Mouse (Mus musculus) forebrain, embryonic 14.5 days (tissue): ENCODE data around the gene Macc1. TPM values are rescaled to one million over a fixed set of nuclear protein-coding genes. Genes with fewer than 3 reads are reported as not detected.

Experiments used
- ATAC-seq: fragments of 200-750 bp; cut with Nextera tagmentation; 2 replicates; pipeline ENCODE4 v1.8.0; 2017; ENCODE audit warnings: mild to moderate bottlenecking, moderate library complexity
- DNase-seq: peaks from one replicate; pipeline ENCODE4 v3.0.0-alpha.2; 2015; ENCODE audit warnings: low spot score
- H3K27ac ChIP-seq: fragments of 300-500 bp; sonication (generic); 2 replicates; pipeline ENCODE4 v1.5.1; 2014; ENCODE audit warnings: low read depth, mild to moderate bottlenecking, control low read depth, low read length, moderate library complexity
- H3K27me3 ChIP-seq: fragments of 300-500 bp; sonication (generic); replicated peaks from 2 replicates; pipeline ENCODE4 v1.6.1; 2014; ENCODE audit warnings: low read length, control low read depth, mixed read lengths; ENCODE audit not compliant: control insufficient read depth, insufficient read depth
- H3K36me3 ChIP-seq: fragments of 300-500 bp; sonication (generic); 2 replicates; pipeline ENCODE4 v1.6.1; 2014; ENCODE audit warnings: low read length, control low read depth; ENCODE audit not compliant: control insufficient read depth, insufficient read depth
- H3K4me1 ChIP-seq: fragments of 300-500 bp; sonication (generic); 2 replicates; pipeline ENCODE4 v1.6.1; 2014; ENCODE audit warnings: antibody characterized with exemption, low read length, control low read depth; ENCODE audit not compliant: control insufficient read depth, insufficient read depth
- H3K4me2 ChIP-seq: fragments of 300-500 bp; sonication (generic); 2 replicates; pipeline ENCODE4 v1.6.1; 2014; ENCODE audit warnings: mild to moderate bottlenecking, control low read depth, low read length
- H3K4me3 ChIP-seq: fragments of 300-500 bp; sonication (generic); 2 replicates; pipeline ENCODE4 v1.5.1; 2014; ENCODE audit warnings: low read depth, low read length, control low read depth
- H3K9ac ChIP-seq: fragments of 300-500 bp; sonication (generic); 2 replicates; pipeline ENCODE4 v1.6.1; 2014; ENCODE audit warnings: mild to moderate bottlenecking, low read length, control low read depth, moderate library complexity
- H3K9me3 ChIP-seq: fragments of 300-500 bp; sonication (generic); replicated peaks from 2 replicates; pipeline ENCODE4 v1.6.1; 2016; ENCODE audit warnings: low read length, control low read depth, mixed read lengths; ENCODE audit not compliant: control insufficient read depth
- WGBS: fragments of 180-500 bp; shearing (Covaris S2); extraction: QIAGEN DNeasy Blood & Tissue Kit; methylation state at CpG from one replicate; pipeline ENCODE4 v1.1.7; 2014; 5-methylcytosine and 5-hydroxymethylcytosine counted together
- polyA plus RNA-seq: library from polyadenylated mRNA; unstranded; fragments of >200 nt; fragmentation: Nextera tagmentation; extraction: Ambion mirVana; gene quantifications from 2 replicates; pipeline ENCODE4 v1.2.1, GENCODE M21; 2014

Gene Macc1
- not detected in 2 replicates for polyA plus RNA-seq

GRCm38 (mm10) chr12:119313970-119314369 lies at the start of gene Macc1:
Gene Macc1 (plus strand): TSS chr12:119314270.
- Histone ChIP-seq H3K27ac (no peak within 1 kb of the TSS), H3K9ac (no peak within 1 kb of the TSS), H3K27me3 (no peaks in the 10 kb centered on the region), H3K9me3 (no peaks in the 10 kb centered on the region), H3K36me3 (no peaks in the 10 kb centered on the region), H3K4me3 (no peak within 1 kb of the TSS), H3K4me2 (no peak within 1 kb of the TSS), H3K4me1 (no peaks in the 10 kb centered on the region)
- DNase-seq (no peak), ATAC-seq (no peak)

GRCm38 (mm10) chr12:119264506-119264905 lies 49.6 kb upstream of the Macc1 start:
- Histone ChIP-seq H3K4me1 (no peaks in the 10 kb centered on the region), H3K4me3 (no peak overlapping the region), H3K4me2 (no peak overlapping the region), H3K9me3 (no peaks in the 10 kb centered on the region), H3K27me3 (no peaks in the 10 kb centered on the region), H3K36me3 (no peaks in the 10 kb centered on the region), H3K27ac (no peak overlapping the region), H3K9ac (no peak overlapping the region)
- ATAC-seq (no peak), DNase-seq (no peak)
- 94% methylated on average over 3 of the region's 3 CpGs for WGBS

GRCm38 (mm10) chr12:119268723-119269122 lies 45.3 kb upstream of the Macc1 start:
- no peak for DNase-seq
- no peaks in the 10 kb centered on the region for H3K4me1 ChIP-seq
- no peaks in the 10 kb centered on the region for H3K27me3 ChIP-seq
- no peak for ATAC-seq
- no peak overlapping the region for H3K4me2 ChIP-seq
- 64% methylated on average over 1 of the region's 1 CpGs for WGBS
- no peak overlapping the region for H3K4me3 ChIP-seq
- no peaks in the 10 kb centered on the region for H3K9me3 ChIP-seq
- H3K9ac ChIP-seq, result no peak overlapping the region
- H3K36me3 ChIP-seq, result no peaks in the 10 kb centered on the region
- no peak overlapping the region for H3K27ac ChIP-seq

- WGBS, result 71% methylated on average over 2 of the region's 2 CpGs
- Histone ChIP-seq H3K4me1 (no peaks in the 10 kb centered on the region), H3K27ac (no peak overlapping the region), H3K9ac (no peak overlapping the region), H3K4me3 (no peak overlapping the region), H3K9me3 (no peaks in the 10 kb centered on the region), H3K36me3 (no peaks in the 10 kb centered on the region), H3K4me2 (no peak overlapping the region), H3K27me3 (no peaks in the 10 kb centered on the region)
- DNase-seq, result no peak
- no peak for ATAC-seq
These were observed 44.0 kb upstream of the Macc1 start for GRCm38 (mm10) chr12:119270036-119270435.

GRCm38 (mm10) chr12:119271964-119272363 lies 42.1 kb upstream of the Macc1 start:
- DNase-seq (no peak), ATAC-seq (no peak)
- H3K9me3 ChIP-seq, result no peaks in the 10 kb centered on the region
- H3K4me2 ChIP-seq, result no peak overlapping the region
- no peaks in the 10 kb centered on the region for H3K27me3 ChIP-seq
- H3K27ac ChIP-seq, result no peak overlapping the region
- no peaks in the 10 kb centered on the region for H3K36me3 ChIP-seq
- WGBS, result 80% methylated on average over 1 of the region's 1 CpGs
- no peak overlapping the region for H3K4me3 ChIP-seq
- no peaks in the 10 kb centered on the region for H3K4me1 ChIP-seq
- H3K9ac ChIP-seq, result no peak overlapping the region

- Histone ChIP-seq H3K36me3 (no peaks in the 10 kb centered on the region), H3K4me1 (no peaks in the 10 kb centered on the region), H3K27me3 (no peaks in the 10 kb centered on the region), H3K4me2 (no peak overlapping the region), H3K9ac (no peak overlapping the region), H3K9me3 (no peaks in the 10 kb centered on the region), H3K4me3 (no peak overlapping the region), H3K27ac (no peak overlapping the region)
- no peak for ATAC-seq
- no peak for DNase-seq
- 5% methylated on average over 1 of the region's 1 CpGs for WGBS
These were observed 40.5 kb upstream of the Macc1 start for GRCm38 (mm10) chr12:119273605-119274004.

GRCm38 (mm10) chr12:119276282-119276681 lies 37.8 kb upstream of the Macc1 start:
- Histone ChIP-seq H3K27ac (no peak overlapping the region), H3K4me2 (no peak overlapping the region), H3K4me3 (no peak overlapping the region), H3K4me1 (no peaks in the 10 kb centered on the region), H3K36me3 (no peaks in the 10 kb centered on the region), H3K9me3 (no peaks in the 10 kb centered on the region), H3K9ac (no peak overlapping the region), H3K27me3 (no peaks in the 10 kb centered on the region)
- ATAC-seq, result no peak
- DNase-seq, result no peak
- WGBS, result 67% methylated on average over 1 of the region's 1 CpGs

GRCm38 (mm10) chr12:119291618-119292017 lies 22.5 kb upstream of the Macc1 start:
- H3K4me1 ChIP-seq, result no peaks in the 10 kb centered on the region
- ATAC-seq (no peak), DNase-seq (no peak)
- 95% methylated on average over 5 of the region's 6 CpGs for WGBS
- H3K9ac ChIP-seq, result no peak overlapping the region
- no peak overlapping the region for H3K4me3 ChIP-seq
- no peak overlapping the region for H3K27ac ChIP-seq
- H3K36me3 ChIP-seq, result no peaks in the 10 kb centered on the region
- no peaks in the 10 kb centered on the region for H3K27me3 ChIP-seq
- no peak overlapping the region for H3K4me2 ChIP-seq
- no peaks in the 10 kb centered on the region for H3K9me3 ChIP-seq

- DNase-seq (no peak), ATAC-seq (no peak)
- Histone ChIP-seq H3K36me3 (no peaks in the 10 kb centered on the region), H3K27me3 (no peaks in the 10 kb centered on the region), H3K4me3 (no peak overlapping the region), H3K27ac (no peak overlapping the region), H3K4me1 (no peaks in the 10 kb centered on the region), H3K9ac (no peak overlapping the region), H3K4me2 (no peak overlapping the region), H3K9me3 (no peaks in the 10 kb centered on the region)
These were observed 10.5 kb upstream of the Macc1 start for GRCm38 (mm10) chr12:119303618-119304017.
